Mouse (Mus musculus): ENCODE results near the gene Adamtsl1. TPM values are rescaled to one million over a fixed set of nuclear protein-coding genes. Genes with fewer than 3 reads are reported as not detected.

Gene Adamtsl1
- polyA plus RNA-seq, 1 experiment from 2014 or later, result 13.2 TPM

- no peaks in the 10 kb centered on the region for H3K9me3 ChIP-seq (replicated peaks; ENCODE audit: control insufficient read depth, low read length)
- H3K36me3 ChIP-seq (ENCODE audit: control insufficient read depth, insufficient read depth, low read length), result no peaks in the 10 kb centered on the region
- no peak for ATAC-seq (replicated peaks; ENCODE audit: insufficient number of reproducible peaks, low FRiP score, low TSS enrichment)
- no peak overlapping the region for H3K27ac ChIP-seq (ENCODE audit: low read depth, low read length)
- H3K4me1 ChIP-seq (ENCODE audit: control insufficient read depth, insufficient read depth, low read length), result no peaks in the 10 kb centered on the region
- H3K4me3 ChIP-seq (ENCODE audit: low read depth, low read length), result no peak overlapping the region
- WGBS (ENCODE audit: insufficient replicate concordance), result 73% methylated on average over 7 of the region's 7 CpGs
- H3K4me2 ChIP-seq, result no peak overlapping the region
- H3K27me3 ChIP-seq (ENCODE audit: control insufficient read depth, insufficient read depth, low read length), result no peaks in the 10 kb centered on the region
- no peak overlapping the region for H3K9ac ChIP-seq (ENCODE audit: low read depth, low read length)
Measured at GRCm38 (mm10) chr4:85526966-85527566, 13.1 kb downstream of the Adamtsl1 start.

GRCm38 (mm10) chr4:85529852-85530251 lies 15.9 kb downstream of the Adamtsl1 start:
- no peaks in the 10 kb centered on the region for H3K4me1 ChIP-seq (ENCODE audit: control insufficient read depth, insufficient read depth, low read length)
- H3K9ac ChIP-seq (ENCODE audit: low read depth, low read length), result no peak overlapping the region
- H3K27me3 ChIP-seq (ENCODE audit: control insufficient read depth, insufficient read depth, low read length), result no peaks in the 10 kb centered on the region
- no peak overlapping the region for H3K27ac ChIP-seq (ENCODE audit: low read depth, low read length)
- H3K9me3 ChIP-seq (replicated peaks; ENCODE audit: control insufficient read depth, low read length), result no peaks in the 10 kb centered on the region
- no peak overlapping the region for H3K4me3 ChIP-seq (ENCODE audit: low read depth, low read length)
- 73% methylated on average over 1 of the region's 1 CpGs for whole genome bisulfite sequencing (ENCODE audit: insufficient replicate concordance)
- no peaks in the 10 kb centered on the region for H3K36me3 ChIP-seq (ENCODE audit: control insufficient read depth, insufficient read depth, low read length)
- ATAC-seq (replicated peaks; ENCODE audit: insufficient number of reproducible peaks, low FRiP score, low TSS enrichment), result no peak
- no peak overlapping the region for H3K4me2 ChIP-seq

GRCm38 (mm10) chr4:85539677-85540076 lies 25.7 kb downstream of the Adamtsl1 start:
- no peak overlapping the region for H3K27ac ChIP-seq (ENCODE audit: low read depth, low read length)
- 75% methylated on average over 5 of the region's 5 CpGs for WGBS (ENCODE audit: insufficient replicate concordance)
- no peaks in the 10 kb centered on the region for H3K4me1 ChIP-seq (ENCODE audit: control insufficient read depth, insufficient read depth, low read length)
- no peak for ATAC-seq (replicated peaks; ENCODE audit: insufficient number of reproducible peaks, low FRiP score, low TSS enrichment)
- no peak overlapping the region for H3K4me2 ChIP-seq
- no peak overlapping the region for H3K9ac ChIP-seq (ENCODE audit: low read depth, low read length)
- H3K4me3 ChIP-seq (ENCODE audit: low read depth, low read length), result no peak overlapping the region
- no peaks in the 10 kb centered on the region for H3K36me3 ChIP-seq (ENCODE audit: control insufficient read depth, insufficient read depth, low read length)
- no peaks in the 10 kb centered on the region for H3K9me3 ChIP-seq (replicated peaks; ENCODE audit: control insufficient read depth, low read length)
- H3K27me3 ChIP-seq (ENCODE audit: control insufficient read depth, insufficient read depth, low read length), result no peaks in the 10 kb centered on the region

GRCm38 (mm10) chr4:85543221-85543620 lies 29.2 kb downstream of the Adamtsl1 start:
- no peak for ATAC-seq (replicated peaks; ENCODE audit: insufficient number of reproducible peaks, low FRiP score, low TSS enrichment)
- Histone ChIP-seq H3K27me3 (ENCODE audit: control insufficient read depth, insufficient read depth, low read length) (no peaks in the 10 kb centered on the region), H3K36me3 (ENCODE audit: control insufficient read depth, insufficient read depth, low read length) (no peaks in the 10 kb centered on the region), H3K4me2 (no peak overlapping the region), H3K4me3 (ENCODE audit: low read depth, low read length) (no peak overlapping the region), H3K9ac (ENCODE audit: low read depth, low read length) (no peak overlapping the region), H3K27ac (ENCODE audit: low read depth, low read length) (no peak overlapping the region), H3K4me1 (ENCODE audit: control insufficient read depth, insufficient read depth, low read length) (no peaks in the 10 kb centered on the region), H3K9me3 (replicated peaks; ENCODE audit: control insufficient read depth, low read length) (no peaks in the 10 kb centered on the region)
- WGBS (ENCODE audit: insufficient replicate concordance), result 76% methylated on average over 4 of the region's 4 CpGs

GRCm38 (mm10) chr4:85554696-85555095 lies 40.7 kb downstream of the Adamtsl1 start:
- H3K4me3 ChIP-seq (ENCODE audit: low read depth, low read length), result no peak overlapping the region
- no peak overlapping the region for H3K27ac ChIP-seq (ENCODE audit: low read depth, low read length)
- H3K9ac ChIP-seq (ENCODE audit: low read depth, low read length), result no peak overlapping the region
- no peak for ATAC-seq (replicated peaks; ENCODE audit: insufficient number of reproducible peaks, low FRiP score, low TSS enrichment)
- H3K4me1 ChIP-seq (ENCODE audit: control insufficient read depth, insufficient read depth, low read length), result no peaks in the 10 kb centered on the region
- H3K4me2 ChIP-seq, result no peak overlapping the region
- WGBS (ENCODE audit: insufficient replicate concordance), result 68% methylated on average over 3 of the region's 3 CpGs
- H3K9me3 ChIP-seq (replicated peaks; ENCODE audit: control insufficient read depth, low read length), result no peaks in the 10 kb centered on the region
- H3K27me3 ChIP-seq (ENCODE audit: control insufficient read depth, insufficient read depth, low read length), result no peaks in the 10 kb centered on the region
- no peaks in the 10 kb centered on the region for H3K36me3 ChIP-seq (ENCODE audit: control insufficient read depth, insufficient read depth, low read length)

- H3K27me3 ChIP-seq (ENCODE audit: control insufficient read depth, insufficient read depth, low read length), result no peaks in the 10 kb centered on the region
- 67% methylated on average over 6 of the region's 6 CpGs for WGBS (ENCODE audit: insufficient replicate concordance)
- no peaks in the 10 kb centered on the region for H3K4me1 ChIP-seq (ENCODE audit: control insufficient read depth, insufficient read depth, low read length)
- H3K27ac ChIP-seq (ENCODE audit: low read depth, low read length), result no peak overlapping the region
- H3K4me2 ChIP-seq, result no peak overlapping the region
- H3K36me3 ChIP-seq (ENCODE audit: control insufficient read depth, insufficient read depth, low read length), result no peaks in the 10 kb centered on the region
- H3K9me3 ChIP-seq (replicated peaks; ENCODE audit: control insufficient read depth, low read length), result no peaks in the 10 kb centered on the region
- no peak for ATAC-seq (replicated peaks; ENCODE audit: insufficient number of reproducible peaks, low FRiP score, low TSS enrichment)
- H3K4me3 ChIP-seq (ENCODE audit: low read depth, low read length), result no peak overlapping the region
- H3K9ac ChIP-seq (ENCODE audit: low read depth, low read length), result no peak overlapping the region
Measured at GRCm38 (mm10) chr4:85559753-85560152, 45.8 kb downstream of the Adamtsl1 start.

- no peak overlapping the region for H3K27ac ChIP-seq (ENCODE audit: low read depth, low read length)
- no peak overlapping the region for H3K9ac ChIP-seq (ENCODE audit: low read depth, low read length)
- H3K4me2 ChIP-seq, result no peak overlapping the region
- no peaks in the 10 kb centered on the region for H3K36me3 ChIP-seq (ENCODE audit: control insufficient read depth, insufficient read depth, low read length)
- H3K4me1 ChIP-seq (ENCODE audit: control insufficient read depth, insufficient read depth, low read length), result no peaks in the 10 kb centered on the region
- H3K4me3 ChIP-seq (ENCODE audit: low read depth, low read length), result no peak overlapping the region
- no peak for ATAC-seq (replicated peaks; ENCODE audit: insufficient number of reproducible peaks, low FRiP score, low TSS enrichment)
- H3K9me3 ChIP-seq (replicated peaks; ENCODE audit: control insufficient read depth, low read length), result no peaks in the 10 kb centered on the region
- H3K27me3 ChIP-seq (ENCODE audit: control insufficient read depth, insufficient read depth, low read length), result no peaks in the 10 kb centered on the region
- 74% methylated on average over 2 of the region's 2 CpGs for WGBS (ENCODE audit: insufficient replicate concordance)
Measured at GRCm38 (mm10) chr4:85585426-85585825, 71.5 kb downstream of the Adamtsl1 start.

- H3K9me3 ChIP-seq (replicated peaks; ENCODE audit: control insufficient read depth, low read length), result no peaks in the 10 kb centered on the region
- no peak for ATAC-seq (replicated peaks; ENCODE audit: insufficient number of reproducible peaks, low FRiP score, low TSS enrichment)
- H3K9ac ChIP-seq (ENCODE audit: low read depth, low read length), result no peak overlapping the region
- 72% methylated on average over 4 of the region's 4 CpGs for WGBS (ENCODE audit: insufficient replicate concordance)
- H3K27me3 ChIP-seq (ENCODE audit: control insufficient read depth, insufficient read depth, low read length), result no peaks in the 10 kb centered on the region
- no peak overlapping the region for H3K4me3 ChIP-seq (ENCODE audit: low read depth, low read length)
- H3K4me2 ChIP-seq, result no peak overlapping the region
- no peaks in the 10 kb centered on the region for H3K36me3 ChIP-seq (ENCODE audit: control insufficient read depth, insufficient read depth, low read length)
- no peaks in the 10 kb centered on the region for H3K4me1 ChIP-seq (ENCODE audit: control insufficient read depth, insufficient read depth, low read length)
- H3K27ac ChIP-seq (ENCODE audit: low read depth, low read length), result no peak overlapping the region
Measured at GRCm38 (mm10) chr4:85588928-85589327, 75.0 kb downstream of the Adamtsl1 start.

GRCm38 (mm10) chr4:85591037-85591436 lies 77.1 kb downstream of the Adamtsl1 start:
- Histone ChIP-seq H3K36me3 (ENCODE audit: control insufficient read depth, insufficient read depth, low read length) (no peaks in the 10 kb centered on the region), H3K9me3 (replicated peaks; ENCODE audit: control insufficient read depth, low read length) (no peaks in the 10 kb centered on the region), H3K4me2 (no peak overlapping the region), H3K27me3 (ENCODE audit: control insufficient read depth, insufficient read depth, low read length) (no peaks in the 10 kb centered on the region), H3K27ac (ENCODE audit: low read depth, low read length) (no peak overlapping the region), H3K4me1 (ENCODE audit: control insufficient read depth, insufficient read depth, low read length) (no peaks in the 10 kb centered on the region), H3K4me3 (ENCODE audit: low read depth, low read length) (no peak overlapping the region), H3K9ac (ENCODE audit: low read depth, low read length) (no peak overlapping the region)
- WGBS (ENCODE audit: insufficient replicate concordance), result 65% methylated on average over 7 of the region's 7 CpGs
- ATAC-seq (replicated peaks; ENCODE audit: insufficient number of reproducible peaks, low FRiP score, low TSS enrichment), result no peak

Measured in heart, embryonic 11.5 days (tissue).